Mouse (Mus musculus) E14TG2a.4 (cell line): ENCODE measurements at regions not wholly inside any gene's neighbourhood (a gene's known extent, or its start where the extent isn't known, plus 50 kb on each side); places are given as distances from the start of the nearest gene placed in this dataset.

Experiments
- H3K27me3 ChIP-seq: 2 replicates; pipeline ENCODE4 v1.6.1; 2014; ENCODE audit warnings: low read length, control low read depth; ENCODE audit not compliant: insufficient read depth
- H3K36me3 ChIP-seq: 2 replicates; pipeline ENCODE4 v1.6.1; 2014; ENCODE audit warnings: low read length, control low read depth; ENCODE audit not compliant: insufficient read depth
- H3K4me1 ChIP-seq: replicated peaks from 2 replicates; pipeline ENCODE4 v1.6.1; 2014; ENCODE audit warnings: low read depth, low read length, control low read depth
- H3K4me3 ChIP-seq: replicated peaks from 2 replicates; pipeline ENCODE4 v1.5.1; 2014; ENCODE audit warnings: mild to moderate bottlenecking, low read length
- H3K9me3 ChIP-seq: 2 replicates; pipeline ENCODE4 v1.6.1; 2014; ENCODE audit warnings: low read length, control low read depth
- CTCF ChIP-seq: conservative IDR thresholded peaks from 2 replicates; pipeline ENCODE4 v1.5.1; 2014; ENCODE audit warnings: low read length
- NANOG ChIP-seq: IDR thresholded peaks from 2 replicates; pipeline ENCODE4 v1.6.1; 2014; ENCODE audit warnings: borderline replicate concordance, low read length, mixed read lengths
- POU5F1 ChIP-seq: IDR thresholded peaks from 2 replicates; pipeline ENCODE4 v1.6.1; 2014; ENCODE audit warnings: low read length, borderline replicate concordance

DNA sequence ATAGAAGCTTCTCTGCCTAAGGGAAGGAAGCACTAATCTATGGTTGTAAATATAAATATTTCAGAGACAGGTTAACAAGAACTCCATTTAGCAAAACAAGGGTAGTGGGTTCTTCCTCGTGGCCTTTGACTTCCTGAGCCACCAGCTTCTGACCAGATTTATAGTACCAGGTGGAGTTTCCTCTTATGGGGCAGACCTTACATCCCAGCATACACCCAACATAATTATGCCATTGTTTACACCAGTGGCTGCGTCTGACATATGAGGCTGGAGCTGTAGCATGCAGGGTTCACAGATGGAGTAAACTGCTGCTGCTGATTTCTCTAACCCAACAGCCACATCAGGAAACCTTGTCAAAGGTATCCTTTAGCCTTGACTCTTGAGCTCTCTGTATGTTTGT, 75.5 kb downstream of the Trib2 start:
- no peak overlapping the region for H3K4me3 ChIP-seq
- no peaks in the 10 kb centered on the region for H3K4me1 ChIP-seq
- no peaks in the 10 kb centered on the region for H3K36me3 ChIP-seq
- no peak for TF ChIP-seq CTCF
- no peak for TF ChIP-seq POU5F1
- TF ChIP-seq NANOG = no peak
- H3K27me3 ChIP-seq = no peaks in the 10 kb centered on the region
- no peaks in the 10 kb centered on the region for H3K9me3 ChIP-seq

DNA sequence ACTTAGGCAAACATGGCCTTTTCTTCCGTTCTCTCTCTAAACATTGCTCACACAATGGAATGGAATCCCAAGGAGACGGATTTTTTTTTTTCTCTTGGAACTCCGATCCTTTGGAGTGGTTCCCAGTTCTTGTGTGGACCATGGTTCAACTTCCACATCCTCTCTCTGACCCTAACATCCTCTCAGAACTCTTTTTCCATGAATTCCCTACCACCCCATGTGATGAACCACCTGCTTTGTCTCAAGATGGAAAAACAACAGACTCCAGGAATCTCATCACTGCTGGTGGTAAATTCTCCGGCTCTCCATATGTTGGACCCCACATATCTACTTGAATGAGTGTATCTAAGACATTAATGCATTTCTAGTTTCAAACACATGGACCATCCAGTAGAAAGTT, 77.7 kb downstream of the Trib2 start:
- Histone ChIP-seq H3K4me3 (no peak overlapping the region), H3K27me3 (no peaks in the 10 kb centered on the region), H3K9me3 (no peaks in the 10 kb centered on the region), H3K4me1 (no peaks in the 10 kb centered on the region), H3K36me3 (no peaks in the 10 kb centered on the region)
- TF ChIP-seq NANOG = no peak
- no peak for TF ChIP-seq CTCF
- no peak for TF ChIP-seq POU5F1

DNA sequence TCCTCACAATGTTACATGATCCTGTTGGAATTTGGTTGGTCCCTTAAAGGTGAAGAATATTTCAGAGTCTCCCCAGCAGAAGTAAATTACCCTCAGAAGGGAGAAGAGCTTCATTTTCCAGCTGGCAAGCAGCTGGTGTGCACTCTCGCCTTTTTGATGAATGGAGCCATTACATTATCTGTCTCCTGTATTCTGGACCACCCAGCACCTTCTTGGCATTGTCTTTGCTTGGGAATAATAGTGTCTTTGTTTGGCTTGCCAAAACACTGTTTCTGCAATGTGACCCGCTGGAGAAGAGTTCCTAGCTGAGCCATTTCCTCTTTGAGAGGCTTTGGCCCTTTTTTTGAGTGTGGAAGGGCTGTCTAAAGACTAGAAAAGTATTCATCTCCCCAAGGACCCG, 85.5 kb downstream of the Trib2 start:
- TF ChIP-seq CTCF (no peak), NANOG (peak; percentile 21; the same call in 1 of the 2 replicates)
- Histone ChIP-seq H3K27me3 (no peaks in the 10 kb centered on the region), H3K4me3 (no peak overlapping the region), H3K4me1 (peaks cover 14% of the 10 kb centered on the region), H3K9me3 (no peaks in the 10 kb centered on the region), H3K36me3 (no peaks in the 10 kb centered on the region)

DNA sequence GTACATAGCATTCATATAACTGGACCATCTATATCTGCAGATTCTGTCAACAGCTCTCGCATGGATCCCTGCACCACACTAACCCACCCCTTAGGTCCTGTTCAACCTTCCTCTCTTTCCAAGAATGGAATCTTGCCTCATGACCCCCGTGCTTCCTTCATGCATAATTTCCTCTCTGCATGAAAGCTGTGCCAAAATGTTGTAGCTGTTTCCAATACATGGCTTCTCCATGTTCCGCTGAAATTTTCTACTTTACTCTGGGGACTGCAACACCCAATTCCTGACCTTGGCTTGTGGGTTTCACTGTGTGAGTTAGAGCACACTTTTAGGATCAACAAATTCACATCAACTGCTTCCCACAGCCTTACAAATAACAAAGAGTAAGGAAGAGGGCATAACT, 87.0 kb downstream of the Trib2 start:
- H3K4me1 ChIP-seq = peaks cover 14% of the 10 kb centered on the region
- H3K9me3 ChIP-seq = no peaks in the 10 kb centered on the region
- no peaks in the 10 kb centered on the region for H3K27me3 ChIP-seq
- H3K36me3 ChIP-seq = no peaks in the 10 kb centered on the region
- no peak for TF ChIP-seq POU5F1
- TF ChIP-seq CTCF = no peak
- no peak for TF ChIP-seq NANOG
- H3K4me3 ChIP-seq = no peak overlapping the region

DNA sequence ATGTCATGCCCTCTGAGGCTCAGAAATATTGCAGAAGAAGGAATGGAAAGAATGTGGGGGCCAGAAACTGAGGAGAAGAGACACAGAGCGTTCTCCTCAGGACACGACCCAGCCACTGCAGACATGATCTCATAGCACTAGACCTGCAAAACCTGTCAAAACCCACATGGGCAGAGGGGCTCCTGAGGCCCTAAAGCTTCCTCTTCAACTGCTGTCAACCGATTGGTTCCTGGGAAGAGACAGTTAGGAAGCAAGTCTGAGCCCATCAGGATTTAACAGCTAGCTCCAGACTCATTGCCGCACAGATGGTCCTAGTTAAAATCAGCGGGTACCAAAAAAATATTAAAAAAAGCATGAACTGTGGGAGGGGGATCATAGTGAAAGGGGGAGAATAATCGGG, 93.2 kb downstream of the Trib2 start:
- H3K4me1 ChIP-seq = no peaks in the 10 kb centered on the region
- no peaks in the 10 kb centered on the region for H3K36me3 ChIP-seq
- TF ChIP-seq POU5F1 (no peak), NANOG (no peak), CTCF (no peak)
- H3K27me3 ChIP-seq = no peaks in the 10 kb centered on the region
- no peak overlapping the region for H3K4me3 ChIP-seq
- no peaks in the 10 kb centered on the region for H3K9me3 ChIP-seq

DNA sequence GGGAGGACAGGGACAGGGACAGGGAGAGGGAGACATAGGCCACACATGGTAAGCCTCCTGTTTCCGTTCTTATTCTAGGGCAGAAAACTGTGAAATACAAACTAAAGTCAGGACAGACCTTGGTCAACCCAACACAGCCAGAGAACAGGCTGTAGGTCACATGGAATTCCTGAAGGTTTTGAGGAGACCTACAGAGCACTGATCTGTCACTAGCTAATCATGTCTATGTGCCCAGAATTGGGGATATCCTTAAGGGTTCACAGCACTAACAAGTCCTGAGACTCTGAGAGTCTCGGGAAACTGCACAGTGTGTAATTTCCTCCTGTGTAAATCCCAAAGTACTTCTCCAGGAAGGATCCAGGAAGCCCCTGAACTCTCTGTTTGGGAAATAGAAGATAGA, 94.6 kb downstream of the Trib2 start:
- Histone ChIP-seq H3K4me1 (no peaks in the 10 kb centered on the region), H3K9me3 (no peaks in the 10 kb centered on the region), H3K27me3 (no peaks in the 10 kb centered on the region), H3K4me3 (no peak overlapping the region), H3K36me3 (no peaks in the 10 kb centered on the region)
- no peak for TF ChIP-seq POU5F1
- TF ChIP-seq NANOG = no peak
- TF ChIP-seq CTCF = no peak

DNA sequence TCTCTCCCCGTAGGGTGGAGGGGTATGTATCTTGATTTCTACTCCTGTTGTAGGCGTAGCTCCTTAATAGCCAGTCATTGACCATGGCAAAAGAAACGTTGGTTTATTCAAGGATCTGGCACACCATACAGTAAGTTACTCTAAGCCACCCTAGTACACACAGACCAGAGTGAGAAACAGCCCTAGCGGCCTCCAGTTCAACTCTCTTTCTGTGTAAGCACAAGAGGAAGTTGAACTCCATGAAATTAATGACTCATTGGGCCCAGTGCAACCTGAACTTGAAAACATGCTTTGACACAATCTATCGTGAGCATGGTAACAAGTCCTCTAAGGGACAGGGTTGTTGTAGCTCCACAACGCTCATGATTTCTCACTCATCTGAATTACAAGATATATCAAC, 96.6 kb downstream of the Trib2 start:
- Histone ChIP-seq H3K36me3 (no peaks in the 10 kb centered on the region), H3K4me3 (no peak overlapping the region), H3K4me1 (no peaks in the 10 kb centered on the region), H3K27me3 (no peaks in the 10 kb centered on the region), H3K9me3 (no peaks in the 10 kb centered on the region)
- TF ChIP-seq NANOG = no peak

DNA sequence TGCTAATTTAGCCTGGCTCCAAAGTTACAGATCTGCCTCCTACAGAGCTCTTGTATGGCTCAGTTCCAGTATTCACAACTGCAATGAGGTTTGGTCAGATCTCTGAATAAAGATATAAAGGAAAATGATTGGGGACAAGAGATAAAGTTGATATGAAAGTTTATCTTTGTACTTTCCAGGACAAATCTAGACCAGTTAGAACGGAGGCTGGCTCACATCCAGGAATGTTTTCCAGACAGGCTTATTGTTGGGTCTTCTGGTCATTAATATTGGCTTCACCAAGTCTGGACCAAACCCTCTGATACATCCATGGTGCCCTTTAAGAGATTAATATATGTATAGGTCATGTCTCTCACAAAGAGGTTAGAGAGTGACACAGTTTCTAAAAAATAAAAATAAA, 97.9 kb downstream of the Trib2 start:
- TF ChIP-seq NANOG (no peak), POU5F1 (no peak), CTCF (no peak)
- Histone ChIP-seq H3K27me3 (no peaks in the 10 kb centered on the region), H3K4me3 (no peak overlapping the region), H3K36me3 (no peaks in the 10 kb centered on the region), H3K9me3 (no peaks in the 10 kb centered on the region), H3K4me1 (no peaks in the 10 kb centered on the region)

DNA sequence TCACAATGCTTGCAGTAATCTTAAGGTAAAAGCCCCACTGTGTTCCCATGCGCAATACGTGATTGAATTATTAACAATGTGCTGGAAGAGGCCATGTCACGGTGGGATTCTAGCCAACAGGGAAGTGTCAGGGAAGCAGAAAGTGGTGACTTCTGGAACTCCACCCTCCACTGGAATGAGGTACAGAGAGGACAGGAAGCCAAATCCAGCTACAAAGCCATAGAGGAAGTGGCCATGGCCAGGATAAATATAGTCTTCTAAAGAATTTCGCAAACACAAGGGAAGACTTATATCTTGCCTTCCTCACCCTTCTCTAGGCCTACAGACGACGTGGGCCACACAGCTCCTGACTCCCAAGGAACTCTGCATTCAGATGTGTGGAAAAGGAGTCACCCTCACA, 98.7 kb downstream of the Trib2 start:
- no peak for TF ChIP-seq CTCF
- no peak for TF ChIP-seq NANOG
- no peak for TF ChIP-seq POU5F1
- H3K4me3 ChIP-seq = no peak overlapping the region
- no peaks in the 10 kb centered on the region for H3K27me3 ChIP-seq
- H3K9me3 ChIP-seq = no peaks in the 10 kb centered on the region
- H3K4me1 ChIP-seq = no peaks in the 10 kb centered on the region
- no peaks in the 10 kb centered on the region for H3K36me3 ChIP-seq

DNA sequence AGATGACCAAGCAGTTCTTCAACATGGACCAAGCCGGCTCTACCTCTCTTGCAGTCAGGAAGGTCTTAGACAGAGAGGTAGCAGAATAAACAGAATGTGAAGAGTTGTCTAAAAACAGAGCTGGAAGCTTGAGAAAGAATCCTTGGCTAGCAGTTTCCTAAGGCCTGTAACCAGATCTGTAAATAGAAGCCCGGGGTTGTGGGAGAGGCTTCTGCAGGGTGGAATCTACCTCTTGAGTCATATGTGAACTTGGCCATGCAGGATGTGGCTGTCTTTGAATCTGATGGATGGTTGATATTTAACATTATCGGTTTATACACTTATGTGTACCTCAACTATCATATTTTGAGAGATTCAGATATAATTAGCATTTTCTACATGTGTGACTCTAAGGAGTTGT, 99.4 kb downstream of the Trib2 start:
- Histone ChIP-seq H3K4me1 (no peaks in the 10 kb centered on the region), H3K36me3 (no peaks in the 10 kb centered on the region), H3K27me3 (no peaks in the 10 kb centered on the region), H3K9me3 (no peaks in the 10 kb centered on the region), H3K4me3 (no peak overlapping the region)
- no peak for TF ChIP-seq CTCF
- no peak for TF ChIP-seq POU5F1
- TF ChIP-seq NANOG = no peak

DNA sequence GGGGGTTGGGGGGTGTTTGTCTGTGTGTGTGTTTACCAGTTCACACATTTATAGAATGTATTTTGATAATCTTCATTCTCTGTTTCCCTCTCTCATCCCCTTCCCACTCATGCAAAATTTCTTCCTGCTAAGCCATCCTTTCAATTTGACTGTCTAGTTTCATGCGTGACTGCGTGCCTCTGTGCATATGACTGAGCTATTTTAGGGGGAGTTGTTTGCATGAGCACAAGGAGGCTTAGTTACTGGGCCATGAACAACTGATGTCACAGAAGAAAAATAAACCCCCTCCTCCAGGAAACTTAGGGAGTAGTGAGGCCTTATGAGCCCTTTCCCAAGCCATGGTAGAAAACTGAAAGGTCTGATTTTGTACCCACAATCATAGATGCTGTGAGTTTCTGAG, 103.1 kb downstream of the Trib2 start:
- Histone ChIP-seq H3K4me3 (no peak overlapping the region), H3K36me3 (no peaks in the 10 kb centered on the region)
- TF ChIP-seq CTCF = no peak
- TF ChIP-seq NANOG = no peak
- no peak for TF ChIP-seq POU5F1

More for the DNA sequence above, 103.1 kb downstream of the Trib2 start:
- no peaks in the 10 kb centered on the region for H3K9me3 ChIP-seq
- H3K4me1 ChIP-seq = no peaks in the 10 kb centered on the region
- no peaks in the 10 kb centered on the region for H3K27me3 ChIP-seq
